Mouse (Mus musculus) forebrain, embryonic 16.5 days (tissue): ENCODE measurements around the gene Foxp1. TPM values are rescaled to one million over a fixed set of nuclear protein-coding genes. Genes with fewer than 3 reads are reported as not detected.
A peak's percentile ranks its signal among the peaks of the same experiment; 100 is the strongest.

Source experiments
- ATAC-seq: fragments of 200-750 bp; cut with Nextera tagmentation; 2 replicates; pipeline ENCODE4 v1.8.0; 2017; ENCODE audit warnings: mild to moderate bottlenecking, moderate library complexity
- H3K27ac ChIP-seq: fragments of 300-500 bp; sonication (generic); 2 replicates; pipeline ENCODE4 v1.5.1; 2014; ENCODE audit warnings: low read length, control low read depth
- H3K27me3 ChIP-seq: fragments of 300-500 bp; sonication (generic); replicated peaks from 2 replicates; pipeline ENCODE4 v1.6.1; 2014; ENCODE audit warnings: low read length; ENCODE audit not compliant: control insufficient read depth, insufficient read depth
- H3K36me3 ChIP-seq: fragments of 300-500 bp; sonication (generic); 2 replicates; pipeline ENCODE4 v1.6.1; 2014; ENCODE audit not compliant: control insufficient read depth, insufficient read depth
- H3K4me1 ChIP-seq: fragments of 300-500 bp; sonication (generic); replicated peaks from 2 replicates; pipeline ENCODE4 v1.6.1; 2014; ENCODE audit warnings: low read length; ENCODE audit not compliant: control insufficient read depth, insufficient read depth
- H3K4me2 ChIP-seq: fragments of 300-500 bp; sonication (generic); 2 replicates; pipeline ENCODE4 v1.6.1; 2014; ENCODE audit warnings: mild to moderate bottlenecking, low read length, control low read depth
- H3K4me3 ChIP-seq: fragments of 300-500 bp; sonication (generic); replicated peaks from 2 replicates; pipeline ENCODE4 v1.5.1; 2014; ENCODE audit warnings: mild to moderate bottlenecking, low read length, control low read depth
- H3K9ac ChIP-seq: fragments of 300-500 bp; sonication (generic); replicated peaks from 2 replicates; pipeline ENCODE4 v1.6.1; 2014; ENCODE audit warnings: low read depth, low read length, control low read depth
- H3K9me3 ChIP-seq: fragments of 300-500 bp; sonication (generic); 2 replicates; pipeline ENCODE4 v1.6.1; 2016; ENCODE audit warnings: low read length; ENCODE audit not compliant: control insufficient read depth
- WGBS: fragments of 180-500 bp; shearing (Covaris S2); extraction: QIAGEN DNeasy Blood & Tissue Kit; methylation state at CpG from one replicate; pipeline ENCODE4 v1.1.7; 2014; 5-methylcytosine and 5-hydroxymethylcytosine counted together
- polyA plus RNA-seq: library from polyadenylated mRNA; unstranded; fragments of >200 nt; fragmentation: Nextera tagmentation; extraction: Ambion mirVana; gene quantifications from 2 replicates; pipeline ENCODE4 v1.2.1, GENCODE M21; 2015

Gene Foxp1
- polyA plus RNA-seq, 1 experiment from 2014 or later, result 123 TPM

DNA sequence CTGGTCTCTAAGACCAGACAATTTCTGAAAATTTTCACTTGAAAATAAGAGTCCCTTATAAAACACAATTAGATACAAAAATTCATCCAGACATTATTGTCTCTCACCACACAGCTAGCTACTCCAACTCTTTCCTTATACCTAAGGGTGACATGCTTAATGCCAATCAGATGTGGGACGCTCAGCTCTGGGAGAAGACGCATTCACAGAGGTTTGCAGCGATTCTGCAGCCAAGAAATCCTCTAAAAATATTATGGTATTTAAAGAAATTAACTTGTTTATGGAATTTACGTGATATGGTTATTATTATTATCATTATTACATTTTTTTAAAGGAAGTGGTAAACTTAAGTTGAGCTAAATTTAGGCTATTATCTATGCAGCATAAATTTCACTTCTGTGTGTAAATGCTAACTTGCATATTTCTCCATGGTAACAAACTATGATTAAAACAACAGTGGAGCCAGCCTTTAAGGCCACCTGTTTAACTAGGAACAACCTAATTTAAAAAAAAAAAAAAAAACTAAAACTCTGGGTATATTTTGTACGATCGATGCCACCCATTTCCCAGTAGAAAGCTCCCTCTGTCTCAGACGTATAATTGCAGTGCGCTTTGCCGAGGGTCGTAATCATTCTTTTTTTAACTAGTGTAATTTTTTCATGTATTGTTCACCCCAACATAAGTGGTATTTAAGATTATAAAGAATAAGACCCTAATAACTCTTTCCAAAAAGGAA, 182.4 kb downstream of the Foxp1 start:
- no peaks in the 10 kb centered on the region for H3K27me3 ChIP-seq
- no peak for ATAC-seq

DNA sequence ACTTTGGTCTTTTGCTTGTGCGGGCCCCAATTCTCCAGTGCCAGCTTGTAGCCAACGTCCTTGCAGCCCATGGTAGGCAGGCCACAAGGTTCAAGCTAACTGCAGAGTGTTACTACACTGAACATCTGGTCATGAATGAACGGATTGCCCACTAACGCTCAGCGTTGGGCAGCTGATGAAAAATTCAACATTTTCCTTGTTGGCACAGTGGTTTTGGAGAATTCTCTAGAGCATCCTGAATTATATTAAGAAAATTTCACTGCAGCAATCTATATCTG, 183.2 kb downstream of the Foxp1 start:
- Histone ChIP-seq H3K27me3 (no peaks in the 10 kb centered on the region), H3K9ac (no peak overlapping the region), H3K4me1 (peaks cover 9% of the 10 kb centered on the region), H3K4me2 (no peak overlapping the region), H3K36me3 (no peaks in the 10 kb centered on the region), H3K9me3 (no peaks in the 10 kb centered on the region), H3K27ac (no peak overlapping the region), H3K4me3 (no peak overlapping the region)
- ATAC-seq, result no peak
- WGBS, result 62% methylated on average over 5 of the region's 5 CpGs

More for the DNA sequence above, 182.4 kb downstream of the Foxp1 start:
- no peak overlapping the region for H3K4me3 ChIP-seq
- 61% methylated on average over 10 of the region's 10 CpGs for whole genome bisulfite sequencing
- peaks cover 9% of the 10 kb centered on the region for H3K4me1 ChIP-seq
- H3K4me2 ChIP-seq, result no peak overlapping the region
- H3K9me3 ChIP-seq, result no peaks in the 10 kb centered on the region
- no peak overlapping the region for H3K9ac ChIP-seq
- H3K36me3 ChIP-seq, result no peaks in the 10 kb centered on the region
- H3K27ac ChIP-seq, result no peak overlapping the region

GRCm38 (mm10) chr6:99338593-99339342, 183.8 kb downstream of the Foxp1 start:
- Histone ChIP-seq H3K36me3 (no peaks in the 10 kb centered on the region), H3K9me3 (no peaks in the 10 kb centered on the region), H3K4me3 (no peak overlapping the region), H3K27ac (no peak overlapping the region), H3K27me3 (no peaks in the 10 kb centered on the region), H3K4me2 (no peak overlapping the region), H3K9ac (no peak overlapping the region), H3K4me1 (peaks cover 9% of the 10 kb centered on the region)
- WGBS, result 67% methylated on average over 9 of the region's 9 CpGs
- ATAC-seq, result no peak

DNA sequence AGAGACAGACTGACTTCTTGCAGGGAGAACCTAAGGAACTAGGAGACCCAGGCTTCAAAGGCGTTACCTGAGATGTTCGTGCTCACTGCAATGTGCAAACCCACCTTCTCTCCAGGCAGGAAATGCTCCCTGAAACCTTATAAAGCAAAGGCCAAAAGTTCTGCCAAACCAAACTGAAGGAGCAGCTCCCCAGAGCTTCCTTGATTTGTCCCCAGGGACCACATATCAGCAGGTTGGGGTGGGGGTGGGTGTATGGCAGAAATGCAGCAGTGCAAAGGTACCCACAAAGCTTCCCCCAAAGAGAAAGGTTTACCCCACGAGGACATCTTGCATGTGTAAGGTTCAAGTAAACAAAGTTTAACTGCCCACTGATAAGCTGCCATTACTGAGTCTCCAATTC, 184.3 kb downstream of the Foxp1 start:
- WGBS, result 70% methylated on average over 3 of the region's 3 CpGs

GRCm38 (mm10) chr6:99337575-99337974, 184.9 kb downstream of the Foxp1 start:
- H3K4me3 ChIP-seq, result no peak overlapping the region
- no peaks in the 10 kb centered on the region for H3K27me3 ChIP-seq
- H3K9ac ChIP-seq, result 0 out of 2 replicates have a peak overlapping the region, but pooled peaks have one; percentile 9
- H3K36me3 ChIP-seq, result no peaks in the 10 kb centered on the region
- H3K4me1 ChIP-seq, result peaks cover 9% of the 10 kb centered on the region
- H3K9me3 ChIP-seq, result no peaks in the 10 kb centered on the region
- no peak for ATAC-seq
- WGBS, result 59% methylated on average over 6 of the region's 6 CpGs
- no peak overlapping the region for H3K27ac ChIP-seq
- no peak overlapping the region for H3K4me2 ChIP-seq

More for the DNA sequence above, 184.3 kb downstream of the Foxp1 start:
- Histone ChIP-seq H3K9me3 (no peaks in the 10 kb centered on the region), H3K4me3 (no peak overlapping the region), H3K4me1 (peaks cover 9% of the 10 kb centered on the region), H3K4me2 (no peak overlapping the region), H3K27ac (no peak overlapping the region), H3K27me3 (no peaks in the 10 kb centered on the region), H3K36me3 (no peaks in the 10 kb centered on the region), H3K9ac (no peak overlapping the region)
- ATAC-seq, result no peak

DNA sequence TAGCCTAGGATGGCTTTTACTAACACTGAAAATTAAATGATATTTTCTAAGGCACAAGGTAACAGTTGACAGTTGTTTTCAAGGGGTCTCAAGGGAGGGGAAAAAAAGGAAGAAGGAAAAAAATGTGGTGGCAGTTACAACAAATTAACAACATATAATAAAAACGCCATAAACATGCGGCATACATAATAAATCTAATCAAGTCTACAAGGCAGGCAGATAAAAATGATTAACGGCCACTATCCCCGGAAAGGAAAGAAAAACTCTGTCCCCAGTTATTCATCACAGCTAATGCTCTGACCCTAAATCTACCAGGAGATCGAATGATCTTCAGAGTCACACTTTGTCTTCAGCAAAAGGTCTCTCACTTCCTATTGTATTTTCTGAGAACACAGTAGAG, 186.3 kb downstream of the Foxp1 start:
- Histone ChIP-seq H3K9me3 (no peaks in the 10 kb centered on the region), H3K4me2 (no peak overlapping the region), H3K36me3 (no peaks in the 10 kb centered on the region), H3K4me1 (peaks cover 9% of the 10 kb centered on the region), H3K27me3 (no peaks in the 10 kb centered on the region), H3K27ac (no peak overlapping the region), H3K4me3 (no peak overlapping the region), H3K9ac (no peak overlapping the region)
- WGBS, result 72% methylated on average over 5 of the region's 5 CpGs
- ATAC-seq, result no peak

GRCm38 (mm10) chr6:99335174-99335830, 187.2 kb downstream of the Foxp1 start:
- WGBS, result 71% methylated on average over 13 of the region's 13 CpGs
- H3K4me3 ChIP-seq, result no peak overlapping the region
- H3K9ac ChIP-seq, result no peak overlapping the region
- H3K27ac ChIP-seq, result no peak overlapping the region
- H3K4me1 ChIP-seq, result peaks cover 9% of the 10 kb centered on the region
- no peaks in the 10 kb centered on the region for H3K36me3 ChIP-seq
- H3K4me2 ChIP-seq, result no peak overlapping the region
- ATAC-seq, result no peak
- no peaks in the 10 kb centered on the region for H3K27me3 ChIP-seq
- H3K9me3 ChIP-seq, result no peaks in the 10 kb centered on the region

GRCm38 (mm10) chr6:99334255-99334654, 188.3 kb downstream of the Foxp1 start:
- H3K4me3 ChIP-seq, result no peak overlapping the region
- WGBS, result 97% methylated on average over 3 of the region's 3 CpGs
- H3K4me1 ChIP-seq, result peaks cover 7% of the 10 kb centered on the region
- H3K9ac ChIP-seq, result no peak overlapping the region
- no peak overlapping the region for H3K27ac ChIP-seq
- no peaks in the 10 kb centered on the region for H3K9me3 ChIP-seq
- H3K36me3 ChIP-seq, result no peaks in the 10 kb centered on the region
- no peak for ATAC-seq
- no peak overlapping the region for H3K4me2 ChIP-seq
- no peaks in the 10 kb centered on the region for H3K27me3 ChIP-seq

DNA sequence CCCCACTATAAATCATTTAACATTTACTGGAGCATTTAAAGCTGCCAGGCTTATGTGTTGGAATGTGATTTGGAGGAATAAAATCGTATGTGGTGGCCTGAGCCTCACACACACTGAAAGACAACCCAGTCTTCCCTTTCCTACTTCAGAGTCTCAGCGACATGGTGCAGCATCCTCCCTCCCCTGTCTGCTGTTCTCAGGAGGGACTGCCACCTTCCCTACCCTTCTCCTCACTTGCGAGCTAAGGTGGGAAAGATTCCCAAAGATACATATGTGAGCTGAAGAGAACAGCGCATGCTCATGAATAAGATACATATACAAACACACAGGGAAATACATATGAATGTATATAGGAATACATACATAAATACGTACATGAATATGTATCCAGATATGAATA, 189.4 kb downstream of the Foxp1 start:
- no peak overlapping the region for H3K9ac ChIP-seq
- ATAC-seq, result peak; percentile 49
- H3K4me1 ChIP-seq, result peaks cover 6% of the 10 kb centered on the region
- H3K27ac ChIP-seq, result no peak overlapping the region; the same call in 1 of the 2 replicates
- no peak overlapping the region for H3K4me2 ChIP-seq
- H3K9me3 ChIP-seq, result no peaks in the 10 kb centered on the region
- no peak overlapping the region for H3K4me3 ChIP-seq
- no peaks in the 10 kb centered on the region for H3K36me3 ChIP-seq
- H3K27me3 ChIP-seq, result no peaks in the 10 kb centered on the region
- 75% methylated on average over 5 of the region's 5 CpGs for WGBS
